Mouse (Mus musculus): ENCODE measurements around the gene Car4. TPM values are rescaled to one million over a fixed set of nuclear protein-coding genes. Genes with fewer than 3 reads are reported as not detected.

Car4 gene
- polyA plus RNA-seq, 1 experiment from 2014 or later, result 2.5 TPM

Other genes with a start within 250 kb of the Car4 start
- 14.0 and 15.9 TPM in 2 replicates for gene Mrm1, start 138.3 kb upstream of the Car4 start, polyA plus RNA-seq (2015; fragmentation: Nextera tagmentation; extraction: Ambion mirVana)
- gene Dhrs11, start 128.8 kb upstream of the Car4 start, polyA plus RNA-seq (2015; fragmentation: Nextera tagmentation; extraction: Ambion mirVana), result 3.7 and 4.3 TPM in 2 replicates
- 71.4 and 73.3 TPM in 2 replicates for gene Ggnbp2, start 87.0 kb upstream of the Car4 start, polyA plus RNA-seq (2015; fragmentation: Nextera tagmentation; extraction: Ambion mirVana)
- gene Myo19, start 77.6 kb upstream of the Car4 start, polyA plus RNA-seq (2015; fragmentation: Nextera tagmentation; extraction: Ambion mirVana), result 5.1 and 6.5 TPM in 2 replicates
- 2.7 and 3.7 TPM in 2 replicates for gene Pigw, start 77.5 kb upstream of the Car4 start, polyA plus RNA-seq (2015; fragmentation: Nextera tagmentation; extraction: Ambion mirVana)
- gene Znhit3, start 41.4 kb upstream of the Car4 start, polyA plus RNA-seq (2015; fragmentation: Nextera tagmentation; extraction: Ambion mirVana), result 60.8 and 66.9 TPM in 2 replicates
- 10.5 and 10.9 TPM in 2 replicates for gene Usp32, start 182.4 kb downstream of the Car4 start, polyA plus RNA-seq (2015; fragmentation: Nextera tagmentation; extraction: Ambion mirVana)
- gene 1700125H20Rik, start 212.6 kb downstream of the Car4 start, polyA plus RNA-seq (2015; fragmentation: Nextera tagmentation; extraction: Ambion mirVana), result 0.68 and 0.76 TPM in 2 replicates

Data from forebrain, embryonic 16.5 days (tissue).